Mouse (Mus musculus): ENCODE data around the gene Ryr2.
"Not testable (repeated sequence)": the region's sequence is repeated elsewhere in the genome, so short reads cannot be mapped to it uniquely, and the experiment has no call there.

The Ryr2 gene

GRCm38 (mm10) chr13:11549644-11550043, 557.1 kb downstream of the Ryr2 start:
- no peak for DNase-seq (ENCODE audit: low spot score in 2 of 2)

- DNase-seq (ENCODE audit: low spot score in 2 of 2): not testable (repeated sequence)
Observed at GRCm38 (mm10) chr13:11549136-11549535, 557.6 kb downstream of the Ryr2 start.

- no peak for DNase-seq (ENCODE audit: low spot score in 2 of 2)
Observed at GRCm38 (mm10) chr13:11545841-11546240, 560.9 kb downstream of the Ryr2 start.

DNA sequence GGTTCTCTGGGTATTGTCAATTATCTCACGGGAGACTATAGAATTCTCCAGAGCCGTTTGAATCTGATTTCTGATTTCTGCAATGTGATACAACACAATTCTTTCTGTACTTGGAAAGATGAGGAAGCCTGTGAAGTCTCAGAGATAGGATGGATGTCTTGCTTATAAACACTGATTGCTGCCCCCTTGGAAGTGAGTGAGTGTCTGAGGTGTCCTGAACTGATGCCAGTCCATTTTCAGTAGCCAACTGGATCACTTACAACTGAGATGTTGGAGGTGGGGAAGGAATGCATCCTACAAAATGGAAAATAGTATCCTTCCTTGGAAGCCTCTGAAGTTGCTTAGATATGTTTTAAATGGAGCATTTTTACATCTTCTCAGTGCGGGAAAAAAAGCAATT, 564.2 kb downstream of the Ryr2 start:
- DNase-seq (ENCODE audit: low spot score in 2 of 2): no peak

DNA sequence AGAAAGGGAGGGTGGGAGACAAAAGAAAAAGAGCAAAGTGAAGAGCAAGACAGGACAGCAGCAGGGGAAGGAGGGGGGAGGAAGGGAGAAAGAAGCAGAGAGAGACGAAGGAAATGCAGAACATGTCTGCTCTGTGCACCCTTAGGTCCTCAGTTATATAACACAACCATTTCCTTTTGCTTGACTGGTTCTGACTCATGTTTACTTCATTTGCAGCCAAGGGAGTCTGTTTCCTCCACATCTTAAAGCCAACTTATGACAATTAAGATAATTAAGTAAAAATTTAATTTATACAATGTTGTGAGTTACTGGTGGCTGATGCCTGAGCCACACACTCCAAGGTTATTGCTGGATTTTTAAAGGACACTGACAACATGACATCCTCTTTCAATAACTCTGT, 569.9 kb downstream of the Ryr2 start:
- no peak for DNase-seq (ENCODE audit: low spot score in 2 of 2)

DNA sequence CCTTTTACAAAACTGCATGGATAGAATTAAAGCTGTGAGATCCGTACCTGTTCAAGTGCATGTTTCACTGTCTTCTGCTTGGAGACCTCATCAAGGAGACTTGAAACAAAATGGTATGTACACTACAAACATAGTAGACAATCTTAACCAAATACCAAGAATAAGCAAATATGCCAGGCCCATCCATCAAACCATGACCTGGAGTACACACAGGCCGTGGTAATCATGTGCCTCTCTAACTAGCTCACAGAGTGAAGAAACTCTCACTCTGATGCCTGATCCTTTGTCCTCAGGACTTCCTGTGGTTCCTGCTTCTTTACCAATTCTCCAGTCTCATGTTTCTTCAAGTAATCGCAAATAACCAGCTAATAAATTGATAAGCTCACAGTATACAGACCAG, 570.9 kb downstream of the Ryr2 start:
- DNase-seq (ENCODE audit: low spot score in 2 of 2): no peak

DNA sequence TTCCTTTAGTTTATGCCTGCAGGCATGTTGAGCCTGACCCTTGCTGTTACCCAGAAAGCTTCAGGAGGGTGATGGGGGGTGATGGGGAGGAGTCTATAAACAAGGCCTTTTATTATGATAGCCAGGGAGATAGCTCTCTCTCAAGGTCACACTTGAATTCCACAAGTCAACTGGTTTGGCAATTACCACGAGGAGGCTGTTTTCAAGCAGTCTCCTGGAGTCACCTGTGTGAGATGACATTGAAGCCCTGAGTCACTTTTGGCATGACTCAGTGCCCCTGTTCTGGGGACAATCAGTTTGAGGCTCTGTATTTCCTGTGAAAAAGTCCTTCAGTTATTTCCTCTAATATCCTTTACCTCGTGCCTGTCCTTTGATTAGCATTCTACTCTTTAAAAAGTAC, 573.5 kb downstream of the Ryr2 start:
- DNase-seq (ENCODE audit: low spot score in 2 of 2): no peak

GRCm38 (mm10) chr13:11532014-11532890, 574.5 kb downstream of the Ryr2 start:
- no peak for DNase-seq (ENCODE audit: low spot score in 2 of 2)

DNA sequence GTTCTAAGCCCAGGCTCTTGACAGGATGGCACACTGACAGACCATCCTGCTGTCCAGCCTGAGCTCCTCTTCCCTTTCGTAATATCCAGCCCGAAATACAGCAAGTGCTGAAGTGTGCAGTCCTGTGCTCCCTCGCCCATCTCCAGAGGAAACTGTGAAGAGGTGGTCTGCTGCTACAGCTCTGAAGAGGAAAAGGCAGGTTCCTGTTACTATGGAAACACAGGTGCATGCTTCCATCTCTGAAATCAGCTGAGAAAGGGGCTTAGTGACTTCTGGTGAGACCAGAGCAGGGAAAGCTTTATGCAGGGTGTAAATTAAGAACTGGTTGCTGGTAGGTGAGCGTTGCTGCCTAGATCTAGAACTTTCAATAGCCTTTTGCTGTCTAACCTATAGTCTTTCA, 583.1 kb downstream of the Ryr2 start:
- no peak for DNase-seq (ENCODE audit: low spot score in 2 of 2)

- no peak for DNase-seq (ENCODE audit: low spot score in 2 of 2)
Observed at GRCm38 (mm10) chr13:11520765-11521164, 586.0 kb downstream of the Ryr2 start.

DNA sequence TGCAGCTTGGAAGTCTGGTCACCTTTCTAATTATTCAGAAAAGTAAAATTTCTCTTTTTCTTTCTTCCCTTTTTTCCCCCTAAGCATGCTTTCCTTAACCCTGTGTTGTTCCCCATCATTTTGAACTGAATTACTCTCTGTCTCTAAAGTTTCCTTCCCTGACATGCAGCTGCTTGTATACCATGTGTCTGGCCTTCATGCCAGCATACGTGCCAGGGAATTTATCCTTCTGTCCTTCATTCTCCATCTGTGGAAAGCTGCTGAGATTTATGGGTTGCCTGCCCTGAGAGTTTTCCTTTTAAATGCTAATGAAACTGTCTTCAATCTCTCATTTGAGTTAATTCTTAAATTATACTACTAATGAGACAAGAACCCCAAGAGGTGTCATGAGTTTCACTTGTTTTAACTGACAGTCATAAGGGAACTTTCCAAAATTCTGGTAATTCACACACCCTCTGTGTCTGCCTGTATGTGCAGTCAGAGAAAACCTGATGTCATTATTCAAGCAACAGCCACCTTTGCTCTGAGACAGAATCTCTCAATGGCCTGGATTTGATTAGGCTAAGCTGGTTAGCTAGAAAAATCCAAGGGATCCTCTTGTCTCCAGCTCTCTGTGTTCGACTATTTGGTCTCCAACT, 595.1 kb downstream of the Ryr2 start:
- no peak for DNase-seq (ENCODE audit: low spot score in 2 of 2)

All from left cerebral cortex, adult 9 months (tissue).